Mouse (Mus musculus) bone marrow macrophage, adult 2 months (primary cell): ENCODE results near the gene Pxn.

ENCODE experiments used
- CTCF ChIP-seq: IDR thresholded peaks from 2 replicates; pipeline ENCODE4 v1.5.1; 2012; ENCODE audit warnings: low read depth, mild to moderate bottlenecking, low read length, moderate library complexity
- POLR2A ChIP-seq: IDR thresholded peaks from 2 replicates; pipeline ENCODE4 v1.6.1; 2012; ENCODE audit warnings: mild to moderate bottlenecking, low read depth, low read length, borderline replicate concordance

DNA sequence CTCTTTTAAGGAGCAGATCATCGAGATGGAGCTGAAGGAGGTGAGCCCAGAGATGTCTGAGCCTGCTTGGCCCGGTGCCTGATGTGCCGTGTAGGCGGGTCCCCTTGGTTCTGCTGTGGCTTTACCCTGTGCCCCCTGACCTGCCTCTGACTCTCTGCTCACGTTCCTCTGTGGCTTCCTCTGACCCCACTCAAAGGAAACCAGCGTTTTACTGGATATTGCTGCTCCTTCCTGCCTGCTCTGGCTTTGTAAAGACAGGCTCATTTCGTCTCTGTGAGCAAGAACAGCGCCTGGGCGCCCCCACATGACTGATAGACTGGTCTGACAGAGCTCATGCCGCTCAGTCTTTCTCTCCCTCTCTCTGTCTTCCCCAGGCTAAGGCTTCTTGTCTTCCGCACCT is 84.6 kb downstream of the Pxn start:
- TF ChIP-seq POLR2A (no peak), CTCF (no peak)
